Mouse (Mus musculus): ENCODE data around the gene Zbtb7a. TPM values are rescaled to one million over a fixed set of nuclear protein-coding genes. Genes with fewer than 3 reads are reported as not detected.
A peak's percentile ranks its signal among the peaks of the same experiment; 100 is the strongest.

Gene Zbtb7a
- polyA plus RNA-seq, 1 experiment, result 12.7 TPM

- no peak for DNase-seq (ENCODE audit: low read depth)
- no peak for TF ChIP-seq POLR2A (IDR thresholded peaks at IDR 0.05; ENCODE audit: borderline replicate concordance, extremely low read depth, insufficient read depth, insufficient read length, poor library complexity, severe bottlenecking)
- no peak for TF ChIP-seq CTCF (IDR thresholded peaks at IDR 0.05; ENCODE audit: borderline replicate concordance, extremely low read depth, insufficient read depth, insufficient read length)
Measured at GRCm38 (mm10) chr10:81193991-81194774, 59.2 kb downstream of the Zbtb7a start.

GRCm38 (mm10) chr10:81195300-81195699, 60.3 kb downstream of the Zbtb7a start:
- no peak for TF ChIP-seq CTCF (IDR thresholded peaks at IDR 0.05; ENCODE audit: borderline replicate concordance, extremely low read depth, insufficient read depth, insufficient read length)
- TF ChIP-seq POLR2A (IDR thresholded peaks at IDR 0.05; ENCODE audit: borderline replicate concordance, extremely low read depth, insufficient read depth, insufficient read length, poor library complexity, severe bottlenecking), result no peak
- no peak for DNase-seq (ENCODE audit: low read depth)

GRCm38 (mm10) chr10:81196470-81197065, 61.5 kb downstream of the Zbtb7a start:
- no peak for DNase-seq (ENCODE audit: low read depth)
- TF ChIP-seq POLR2A (IDR thresholded peaks at IDR 0.05; ENCODE audit: borderline replicate concordance, extremely low read depth, insufficient read depth, insufficient read length, poor library complexity, severe bottlenecking) (no peak), CTCF (IDR thresholded peaks at IDR 0.05; ENCODE audit: borderline replicate concordance, extremely low read depth, insufficient read depth, insufficient read length) (no peak)

- TF ChIP-seq CTCF (IDR thresholded peaks at IDR 0.05; ENCODE audit: borderline replicate concordance, extremely low read depth, insufficient read depth, insufficient read length) (no peak), POLR2A (IDR thresholded peaks at IDR 0.05; ENCODE audit: borderline replicate concordance, extremely low read depth, insufficient read depth, insufficient read length, poor library complexity, severe bottlenecking) (no peak)
- no peak for DNase-seq (ENCODE audit: low read depth)
Measured at GRCm38 (mm10) chr10:81197305-81197704, 62.3 kb downstream of the Zbtb7a start.

GRCm38 (mm10) chr10:81198230-81198629, 63.2 kb downstream of the Zbtb7a start:
- DNase-seq (ENCODE audit: low read depth), result peak; percentile 74
- no peak for TF ChIP-seq POLR2A (IDR thresholded peaks at IDR 0.05; ENCODE audit: borderline replicate concordance, extremely low read depth, insufficient read depth, insufficient read length, poor library complexity, severe bottlenecking)
- TF ChIP-seq CTCF (IDR thresholded peaks at IDR 0.05; ENCODE audit: borderline replicate concordance, extremely low read depth, insufficient read depth, insufficient read length), result peak; percentile 74; the same call in 1 of the 2 replicates

GRCm38 (mm10) chr10:81198990-81199389, 64.0 kb downstream of the Zbtb7a start:
- no peak for DNase-seq (ENCODE audit: low read depth)
- TF ChIP-seq CTCF (IDR thresholded peaks at IDR 0.05; ENCODE audit: borderline replicate concordance, extremely low read depth, insufficient read depth, insufficient read length) (no peak), POLR2A (IDR thresholded peaks at IDR 0.05; ENCODE audit: borderline replicate concordance, extremely low read depth, insufficient read depth, insufficient read length, poor library complexity, severe bottlenecking) (no peak)

GRCm38 (mm10) chr10:81200141-81200540, 65.1 kb downstream of the Zbtb7a start:
- no peak for DNase-seq (ENCODE audit: low read depth)
- no peak for TF ChIP-seq CTCF (IDR thresholded peaks at IDR 0.05; ENCODE audit: borderline replicate concordance, extremely low read depth, insufficient read depth, insufficient read length)
- no peak for TF ChIP-seq POLR2A (IDR thresholded peaks at IDR 0.05; ENCODE audit: borderline replicate concordance, extremely low read depth, insufficient read depth, insufficient read length, poor library complexity, severe bottlenecking)

- no peak for DNase-seq (ENCODE audit: low read depth)
- TF ChIP-seq POLR2A (IDR thresholded peaks at IDR 0.05; ENCODE audit: borderline replicate concordance, extremely low read depth, insufficient read depth, insufficient read length, poor library complexity, severe bottlenecking) (no peak), CTCF (IDR thresholded peaks at IDR 0.05; ENCODE audit: borderline replicate concordance, extremely low read depth, insufficient read depth, insufficient read length) (no peak)
Measured at GRCm38 (mm10) chr10:81200605-81201287, 65.7 kb downstream of the Zbtb7a start.

- DNase-seq (ENCODE audit: low read depth), result no peak
- TF ChIP-seq POLR2A (IDR thresholded peaks at IDR 0.05; ENCODE audit: borderline replicate concordance, extremely low read depth, insufficient read depth, insufficient read length, poor library complexity, severe bottlenecking) (no peak), CTCF (IDR thresholded peaks at IDR 0.05; ENCODE audit: borderline replicate concordance, extremely low read depth, insufficient read depth, insufficient read length) (no peak)
Measured at GRCm38 (mm10) chr10:81201807-81202758, 67.1 kb downstream of the Zbtb7a start, which contains the start of gene Nmrk2. Gene Nmrk2, minus strand, starts transcription at chr10:81202051.

Other genes with a start within 250 kb of the Zbtb7a start
- 174 and 253 TPM in 2 replicates for gene Timm13, start 234.3 kb upstream of the Zbtb7a start, polyA plus RNA-seq (2012; rRNA removed)
- 58.8 and 72.3 TPM in 2 replicates for gene Lmnb2, start 217.0 kb upstream of the Zbtb7a start, polyA plus RNA-seq (2012; rRNA removed)
- 8.4 and 8.5 TPM in 2 replicates for gene Gadd45b, start 205.1 kb upstream of the Zbtb7a start, polyA plus RNA-seq (2012; rRNA removed)
- gene Gng7, start 120.3 kb upstream of the Zbtb7a start, polyA plus RNA-seq (2012; rRNA removed), result 13.3 and 13.6 TPM in 2 replicates
- 41.5 and 66.5 TPM in 2 replicates for gene Diras1, start 109.6 kb upstream of the Zbtb7a start, polyA plus RNA-seq (2012; rRNA removed)
- gene Slc39a3, start 97.8 kb upstream of the Zbtb7a start, polyA plus RNA-seq (2012; rRNA removed), result 70.0 and 77.9 TPM in 2 replicates
- gene Sgta, start 75.0 kb upstream of the Zbtb7a start, polyA plus RNA-seq (2012; rRNA removed), result 326 and 369 TPM in 2 replicates
- 69.5 and 86.1 TPM in 2 replicates for gene Thop1, start 65.2 kb upstream of the Zbtb7a start, polyA plus RNA-seq (2012; rRNA removed)
- 0.19 and 0.20 TPM in 2 replicates for gene Creb3l3, start 36.3 kb upstream of the Zbtb7a start, polyA plus RNA-seq (2012; rRNA removed)
- gene Map2k2, start 29.3 kb upstream of the Zbtb7a start, polyA plus RNA-seq (2012; rRNA removed), result 203 and 214 TPM in 2 replicates
- gene Pias4, start 32.7 kb downstream of the Zbtb7a start, polyA plus RNA-seq (2012; rRNA removed), result 38.4 and 47.8 TPM in 2 replicates
- 1,504 and 1,952 TPM in 2 replicates for gene Eef2, start 41.4 kb downstream of the Zbtb7a start, polyA plus RNA-seq (2012; rRNA removed)
- gene Dapk3, start 47.8 kb downstream of the Zbtb7a start, polyA plus RNA-seq (2012; rRNA removed), result 82.3 and 88.4 TPM in 2 replicates
- gene 4930442H23Rik, start 48.6 kb downstream of the Zbtb7a start, polyA plus RNA-seq (2012; rRNA removed), result not detected in 2 replicates
- gene Nmrk2, start 66.8 kb downstream of the Zbtb7a start, polyA plus RNA-seq (2012; rRNA removed), result 0.18 and 0.21 TPM in 2 replicates
- 134 and 169 TPM in 2 replicates for gene Atcay, start 95.6 kb downstream of the Zbtb7a start, polyA plus RNA-seq (2012; rRNA removed)
- gene Zfr2, start 97.9 kb downstream of the Zbtb7a start, polyA plus RNA-seq (2012; rRNA removed), result 59.8 and 63.6 TPM in 2 replicates
- gene Matk, start 117.7 kb downstream of the Zbtb7a start, polyA plus RNA-seq (2012; rRNA removed), result 30.6 and 31.9 TPM in 2 replicates
- 67.0 and 72.1 TPM in 2 replicates for gene Mrpl54, start 131.7 kb downstream of the Zbtb7a start, polyA plus RNA-seq (2012; rRNA removed)
- 45.2 and 47.0 TPM in 2 replicates for gene Apba3, start 131.7 kb downstream of the Zbtb7a start, polyA plus RNA-seq (2012; rRNA removed)
- gene Tjp3, start 156.4 kb downstream of the Zbtb7a start, polyA plus RNA-seq (2012; rRNA removed), result 4.6 and 4.9 TPM in 2 replicates
- gene Pip5k1c, start 157.7 kb downstream of the Zbtb7a start, polyA plus RNA-seq (2012; rRNA removed), result 267 and 268 TPM in 2 replicates
- gene Cactin, start 185.9 kb downstream of the Zbtb7a start, polyA plus RNA-seq (2012; rRNA removed), result 41.4 and 44.3 TPM in 2 replicates
- gene Tbxa2r, start 193.5 kb downstream of the Zbtb7a start, polyA plus RNA-seq (2012; rRNA removed), result 5.0 and 5.3 TPM in 2 replicates
- gene Gipc3, start 208.0 kb downstream of the Zbtb7a start, polyA plus RNA-seq (2012; rRNA removed), result 0.05 and 0.16 TPM in 2 replicates
- 49.5 and 63.8 TPM in 2 replicates for gene Hmg20b, start 215.3 kb downstream of the Zbtb7a start, polyA plus RNA-seq (2012; rRNA removed)
- 13.1 and 15.6 TPM in 2 replicates for gene Mfsd12, start 222.3 kb downstream of the Zbtb7a start, polyA plus RNA-seq (2012; rRNA removed)
- 0.19 and 0.25 TPM in 2 replicates for gene 4930404N11Rik, start 230.6 kb downstream of the Zbtb7a start, polyA plus RNA-seq (2012; rRNA removed)
- gene Fzr1, start 243.3 kb downstream of the Zbtb7a start, polyA plus RNA-seq (2012; rRNA removed), result 154 and 184 TPM in 2 replicates
- gene Dohh, start 249.2 kb downstream of the Zbtb7a start, polyA plus RNA-seq (2012; rRNA removed), result 64.0 and 67.4 TPM in 2 replicates
- gene Gm48551, start 249.2 kb downstream of the Zbtb7a start, polyA plus RNA-seq (2012; rRNA removed), result 6.8 and 9.6 TPM in 2 replicates

Measured in brain, embryonic 14.5 days (tissue).